Mouse (Mus musculus) limb, embryonic 11.5 days (tissue): ENCODE results near the gene Wdcp. TPM values are rescaled to one million over a fixed set of nuclear protein-coding genes. Genes with fewer than 3 reads are reported as not detected.
"Not testable (repeated sequence)": the region's sequence is repeated elsewhere in the genome, so short reads cannot be mapped to it uniquely, and the experiment has no call there.

ENCODE experiments used
- ATAC-seq: fragments of 200-750 bp; cut with Nextera tagmentation; 2 replicates; pipeline ENCODE4 v1.8.0; 2017; ENCODE audit warnings: low read depth; ENCODE audit not compliant: insufficient number of reproducible peaks, low FRiP score, low TSS enrichment
- DNase-seq: peaks from one replicate; pipeline ENCODE4 v3.0.0-alpha.2; 2015; ENCODE audit warnings: low spot score
- H3K27ac ChIP-seq: fragments of 300-500 bp; sonication (generic); replicated peaks from 2 replicates; pipeline ENCODE4 v1.5.1; 2014; ENCODE audit warnings: low read depth, mild to moderate bottlenecking, low read length
- H3K27me3 ChIP-seq: fragments of 300-500 bp; sonication (generic); 2 replicates; pipeline ENCODE4 v1.6.1; 2014; ENCODE audit warnings: mild to moderate bottlenecking, low read length, mixed read lengths; ENCODE audit not compliant: control insufficient read depth, insufficient read depth
- H3K36me3 ChIP-seq: fragments of 300-500 bp; sonication (generic); 2 replicates; pipeline ENCODE4 v1.6.1; 2014; ENCODE audit warnings: mild to moderate bottlenecking, low read length, moderate library complexity, mixed read lengths; ENCODE audit not compliant: control insufficient read depth, insufficient read depth
- H3K4me1 ChIP-seq: fragments of 300-500 bp; sonication (generic); 2 replicates; pipeline ENCODE4 v1.6.1; 2014; ENCODE audit warnings: low read length, mixed read lengths; ENCODE audit not compliant: control insufficient read depth, insufficient read depth
- H3K4me2 ChIP-seq: fragments of 300-500 bp; sonication (generic); 2 replicates; pipeline ENCODE4 v1.6.1; 2014; ENCODE audit warnings: low read depth, mild to moderate bottlenecking, moderate library complexity; ENCODE audit not compliant: severe bottlenecking
- H3K4me3 ChIP-seq: fragments of 300-500 bp; sonication (generic); 2 replicates; pipeline ENCODE4 v1.5.1; 2014; ENCODE audit warnings: low read depth, low read length
- H3K9ac ChIP-seq: fragments of 300-500 bp; sonication (generic); 2 replicates; pipeline ENCODE4 v1.6.1; 2014; ENCODE audit warnings: mild to moderate bottlenecking, low read length
- H3K9me3 ChIP-seq: fragments of 300-500 bp; sonication (generic); 2 replicates; pipeline ENCODE4 v1.6.1; 2016; ENCODE audit warnings: low read length; ENCODE audit not compliant: control insufficient read depth
- WGBS: fragments of 180-500 bp; shearing (Covaris S2); extraction: QIAGEN DNeasy Blood & Tissue Kit; methylation state at CpG from one replicate; pipeline ENCODE4 v1.1.7; 2014; 5-methylcytosine and 5-hydroxymethylcytosine counted together
- polyA plus RNA-seq: library from polyadenylated mRNA; unstranded; fragments of >200 nt; fragmentation: Nextera tagmentation; extraction: Ambion mirVana; gene quantifications from 2 replicates; pipeline ENCODE4 v1.2.1, GENCODE M21; 2014

Gene Wdcp
- polyA plus RNA-seq = 20.0 and 22.6 TPM in 2 replicates

- Histone ChIP-seq H3K27me3 (no peaks in the 10 kb centered on the region), H3K9me3 (no peaks in the 10 kb centered on the region), H3K27ac (no peak within 1 kb of the TSS), H3K4me2 (peak within 1 kb of the TSS; percentile 82), H3K4me1 (peaks cover 10% of the 10 kb centered on the region; the same call in 1 of the 2 replicates), H3K4me3 (peak within 1 kb of the TSS; percentile 56), H3K9ac (peak within 1 kb of the TSS; percentile 52), H3K36me3 (no peaks in the 10 kb centered on the region)
- peak; percentile 86 for ATAC-seq
- under 1% methylated on average over 30 of the region's 30 CpGs for WGBS
- peak; percentile 91 for DNase-seq
These were observed at the start of gene Wdcp for GRCm38 (mm10) chr12:4842890-4843597. Gene Wdcp, plus strand, starts transcription at chr12:4843303.

GRCm38 (mm10) chr12:4793718-4794117, 49.4 kb upstream of the Wdcp start:
- H3K4me3 ChIP-seq = no peak overlapping the region
- DNase-seq (peak; percentile 30), ATAC-seq (no peak)
- no peak overlapping the region for H3K27ac ChIP-seq
- no peaks in the 10 kb centered on the region for H3K9me3 ChIP-seq
- no peaks in the 10 kb centered on the region for H3K4me1 ChIP-seq
- no peaks in the 10 kb centered on the region for H3K36me3 ChIP-seq
- H3K27me3 ChIP-seq = no peaks in the 10 kb centered on the region
- no peak overlapping the region for H3K9ac ChIP-seq
- 71% methylated on average over 1 of the region's 1 CpGs for WGBS
- H3K4me2 ChIP-seq = no peak overlapping the region

GRCm38 (mm10) chr12:4797471-4797870, 45.6 kb upstream of the Wdcp start:
- 65% methylated on average over 6 of the region's 6 CpGs for WGBS
- DNase-seq, H3K36me3 ChIP-seq, H3K27me3 ChIP-seq, ATAC-seq, H3K4me3 ChIP-seq, H3K9me3 ChIP-seq, H3K27ac ChIP-seq, H3K4me1 ChIP-seq, H3K4me2 ChIP-seq, H3K9ac ChIP-seq: not testable (repeated sequence)

GRCm38 (mm10) chr12:4811036-4811435, 32.1 kb upstream of the Wdcp start:
- no peaks in the 10 kb centered on the region for H3K27me3 ChIP-seq
- ATAC-seq (no peak), DNase-seq (no peak)
- H3K4me3 ChIP-seq = no peak overlapping the region
- H3K9ac ChIP-seq = no peak overlapping the region
- no peak overlapping the region for H3K4me2 ChIP-seq
- no peaks in the 10 kb centered on the region for H3K36me3 ChIP-seq
- 80% methylated on average over 4 of the region's 4 CpGs for WGBS
- no peaks in the 10 kb centered on the region for H3K4me1 ChIP-seq
- no peaks in the 10 kb centered on the region for H3K9me3 ChIP-seq
- H3K27ac ChIP-seq = no peak overlapping the region

GRCm38 (mm10) chr12:4811705-4812104, 31.4 kb upstream of the Wdcp start:
- no peak overlapping the region for H3K4me3 ChIP-seq
- no peak overlapping the region for H3K4me2 ChIP-seq
- H3K4me1 ChIP-seq = 0 out of 2 replicates have a peak, but pooled peaks cover 3% of the 10 kb centered on the region
- H3K27ac ChIP-seq = no peak overlapping the region
- no peaks in the 10 kb centered on the region for H3K36me3 ChIP-seq
- no peak for ATAC-seq
- 68% methylated on average over 3 of the region's 3 CpGs for WGBS
- no peaks in the 10 kb centered on the region for H3K27me3 ChIP-seq
- no peak overlapping the region for H3K9ac ChIP-seq
- no peak for DNase-seq
- H3K9me3 ChIP-seq = no peaks in the 10 kb centered on the region

- WGBS = 81% methylated on average over 4 of the region's 4 CpGs
- Histone ChIP-seq H3K36me3 (no peaks in the 10 kb centered on the region), H3K4me1 (0 out of 2 replicates have a peak, but pooled peaks cover 5% of the 10 kb centered on the region), H3K9ac (no peak overlapping the region), H3K9me3 (no peaks in the 10 kb centered on the region), H3K4me2 (no peak overlapping the region), H3K27me3 (no peaks in the 10 kb centered on the region), H3K4me3 (no peak overlapping the region), H3K27ac (no peak overlapping the region)
- ATAC-seq (no peak), DNase-seq (no peak)
These were observed 29.5 kb upstream of the Wdcp start for GRCm38 (mm10) chr12:4813636-4814035.

- WGBS = 12% methylated on average over 24 of the region's 24 CpGs
These were observed 26.3 kb upstream of the Wdcp start for GRCm38 (mm10) chr12:4816680-4817360.

GRCm38 (mm10) chr12:4817361-4818101, 25.6 kb upstream of the Wdcp start, which contains the start of gene Sf3b6:
Gene Sf3b6, plus strand, starts transcription at chr12:4817544.
- Histone ChIP-seq H3K27ac (peak within 1 kb of the TSS; percentile 49; the same call in 1 of the 2 replicates), H3K9me3 (no peaks in the 10 kb centered on the region), H3K27me3 (no peaks in the 10 kb centered on the region), H3K9ac (peak within 1 kb of the TSS; percentile 61), H3K36me3 (peaks cover 3% of the 10 kb centered on the region; the same call in 1 of the 2 replicates), H3K4me3 (peak within 1 kb of the TSS; percentile 75), H3K4me2 (peak within 1 kb of the TSS; percentile 87), H3K4me1 (0 out of 2 replicates have a peak, but pooled peaks cover 6% of the 10 kb centered on the region)
- ATAC-seq (peak; percentile 97), DNase-seq (peak; percentile 98)
- under 1% methylated on average over 49 of the region's 49 CpGs for WGBS

More at GRCm38 (mm10) chr12:4816680-4817360, 26.3 kb upstream of the Wdcp start:
- peak overlapping the region; percentile 75 for H3K4me3 ChIP-seq
- H3K9me3 ChIP-seq = no peaks in the 10 kb centered on the region
- DNase-seq (no peak), ATAC-seq (peak; percentile 67; the same call in 1 of the 2 replicates)
- H3K9ac ChIP-seq = peak overlapping the region; percentile 61
- peak overlapping the region; percentile 49; the same call in 1 of the 2 replicates for H3K27ac ChIP-seq
- H3K36me3 ChIP-seq = peaks cover 3% of the 10 kb centered on the region; the same call in 1 of the 2 replicates
- 0 out of 2 replicates have a peak, but pooled peaks cover 6% of the 10 kb centered on the region for H3K4me1 ChIP-seq
- H3K4me2 ChIP-seq = peak overlapping the region; percentile 87
- H3K27me3 ChIP-seq = no peaks in the 10 kb centered on the region
